Mouse (Mus musculus): Measurements from ENCODE around the gene Erp27.
"Not testable (repeated sequence)": the region's sequence is repeated elsewhere in the genome, so short reads cannot be mapped to it uniquely, and the experiment has no call there.

Erp27 gene

GRCm38 (mm10) chr6:136922080-136922479, at the start of gene Erp27:
Gene Erp27, minus strand, starts transcription at chr6:136922180.
- no peak for DNase-seq (ENCODE audit: low spot score)

GRCm38 (mm10) chr6:136968877-136969276, 46.9 kb upstream of the Erp27 start:
- DNase-seq (ENCODE audit: low spot score), result not testable (repeated sequence)

- no peak for DNase-seq (ENCODE audit: low spot score)
These were observed 45.5 kb upstream of the Erp27 start for GRCm38 (mm10) chr6:136967466-136967865.

- DNase-seq (ENCODE audit: low spot score), result no peak
These were observed 43.9 kb upstream of the Erp27 start for GRCm38 (mm10) chr6:136965912-136966311.

- DNase-seq (ENCODE audit: low spot score), result no peak
These were observed 42.9 kb upstream of the Erp27 start for GRCm38 (mm10) chr6:136964609-136965510.

GRCm38 (mm10) chr6:136962957-136963356, 41.0 kb upstream of the Erp27 start:
- no peak for DNase-seq (ENCODE audit: low spot score)

GRCm38 (mm10) chr6:136959131-136959530, 37.2 kb upstream of the Erp27 start:
- DNase-seq (ENCODE audit: low spot score), result no peak

- DNase-seq (ENCODE audit: low spot score), result no peak
These were observed 35.1 kb upstream of the Erp27 start for GRCm38 (mm10) chr6:136957062-136957461.

- no peak for DNase-seq (ENCODE audit: low spot score)
These were observed 33.3 kb upstream of the Erp27 start for GRCm38 (mm10) chr6:136955240-136955639.

- no peak for DNase-seq (ENCODE audit: low spot score)
These were observed 32.7 kb upstream of the Erp27 start for GRCm38 (mm10) chr6:136954715-136955114.

- DNase-seq (ENCODE audit: low spot score), result no peak
These were observed 32.2 kb upstream of the Erp27 start for GRCm38 (mm10) chr6:136954192-136954591.

- DNase-seq (ENCODE audit: low spot score), result no peak
These were observed 30.9 kb upstream of the Erp27 start for GRCm38 (mm10) chr6:136952930-136953329.

- no peak for DNase-seq (ENCODE audit: low spot score)
These were observed 28.2 kb upstream of the Erp27 start for GRCm38 (mm10) chr6:136950171-136950570.

GRCm38 (mm10) chr6:136947716-136948115, 25.7 kb upstream of the Erp27 start:
- DNase-seq (ENCODE audit: low spot score), result no peak

- no peak for DNase-seq (ENCODE audit: low spot score)
These were observed 25.0 kb upstream of the Erp27 start for GRCm38 (mm10) chr6:136946943-136947342.

GRCm38 (mm10) chr6:136946241-136946640, 24.3 kb upstream of the Erp27 start:
- no peak for DNase-seq (ENCODE audit: low spot score)

- DNase-seq (ENCODE audit: low spot score), result no peak
These were observed 22.5 kb upstream of the Erp27 start for GRCm38 (mm10) chr6:136944511-136944910.

GRCm38 (mm10) chr6:136943392-136943791, 21.4 kb upstream of the Erp27 start:
- no peak for DNase-seq (ENCODE audit: low spot score)

- no peak for DNase-seq (ENCODE audit: low spot score)
These were observed 20.3 kb upstream of the Erp27 start for GRCm38 (mm10) chr6:136942280-136942679.

GRCm38 (mm10) chr6:136941051-136942021, 19.4 kb upstream of the Erp27 start, which contains the start of gene Arhgdib:
Gene Arhgdib, minus strand, starts transcription at chr6:136941899.
- DNase-seq (ENCODE audit: low spot score), result no peak

GRCm38 (mm10) chr6:136940188-136940960, 18.4 kb upstream of the Erp27 start:
- no peak for DNase-seq (ENCODE audit: low spot score)
